Mouse (Mus musculus) activated CD4-positive, CD25-positive, alpha-beta regulatory T cell, adult 4 months (primary cell): ENCODE data around the gene Ift122. TPM values are rescaled to one million over a fixed set of nuclear protein-coding genes. Genes with fewer than 3 reads are reported as not detected.

ENCODE experiments used
- ATAC-seq: one replicate; pipeline ENCODE4 v1.8.0; 2017
- polyA plus RNA-seq, 2 experiments: library from polyadenylated mRNA; unstranded; fragments of 100-300 nt; shearing (Covaris generic); gene quantifications; one replicate each; pipeline ENCODE4 v1.2.1; 2017

The Ift122 gene
- polyA plus RNA-seq, 2 experiments from 2014 or later = 2.3 to 2.7 TPM

DNA sequence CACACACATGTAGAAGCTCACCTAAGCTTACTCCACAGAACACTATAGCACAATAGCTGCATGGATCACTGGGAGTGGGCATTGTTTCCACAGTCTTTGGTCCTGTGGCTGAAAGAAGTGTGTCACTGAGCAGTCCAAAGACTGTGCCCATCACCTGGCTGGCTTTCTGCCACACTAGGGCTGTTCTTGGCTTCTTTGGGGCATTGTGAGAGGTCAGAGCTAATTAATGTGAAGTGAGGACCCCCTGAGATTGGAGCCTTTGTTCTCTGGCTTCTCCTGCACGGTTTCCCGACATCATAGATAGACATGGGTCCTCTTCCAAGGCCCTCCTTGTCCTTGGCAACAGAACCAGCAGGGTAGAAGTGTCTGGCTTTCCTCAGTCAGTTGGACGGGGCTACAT, 39.1 kb downstream of the Ift122 start:
- ATAC-seq = no peak

DNA sequence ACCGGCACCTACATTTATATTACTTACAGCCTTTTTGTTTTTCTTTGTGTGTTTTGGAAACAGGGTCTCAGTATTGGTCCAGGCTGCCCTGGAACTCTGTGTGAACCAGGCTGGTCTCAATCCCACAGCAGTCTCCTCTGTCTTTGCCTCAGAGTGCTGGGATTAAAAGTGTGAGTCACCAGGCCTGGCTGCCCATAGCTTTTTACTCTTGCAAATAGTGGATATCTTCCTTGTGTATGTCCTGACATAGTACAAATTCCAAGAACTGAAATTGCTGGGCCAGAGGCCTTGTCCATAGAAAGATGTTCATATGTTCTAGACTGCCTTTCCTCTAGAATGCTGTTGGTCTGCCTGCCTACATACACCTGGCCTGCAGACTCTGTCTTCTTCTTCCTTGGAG, 43.1 kb downstream of the Ift122 start:
- no peak for ATAC-seq

- ATAC-seq = no peak
Measured at GRCm38 (mm10) chr6:115897117-115897516, 43.8 kb downstream of the Ift122 start.

DNA sequence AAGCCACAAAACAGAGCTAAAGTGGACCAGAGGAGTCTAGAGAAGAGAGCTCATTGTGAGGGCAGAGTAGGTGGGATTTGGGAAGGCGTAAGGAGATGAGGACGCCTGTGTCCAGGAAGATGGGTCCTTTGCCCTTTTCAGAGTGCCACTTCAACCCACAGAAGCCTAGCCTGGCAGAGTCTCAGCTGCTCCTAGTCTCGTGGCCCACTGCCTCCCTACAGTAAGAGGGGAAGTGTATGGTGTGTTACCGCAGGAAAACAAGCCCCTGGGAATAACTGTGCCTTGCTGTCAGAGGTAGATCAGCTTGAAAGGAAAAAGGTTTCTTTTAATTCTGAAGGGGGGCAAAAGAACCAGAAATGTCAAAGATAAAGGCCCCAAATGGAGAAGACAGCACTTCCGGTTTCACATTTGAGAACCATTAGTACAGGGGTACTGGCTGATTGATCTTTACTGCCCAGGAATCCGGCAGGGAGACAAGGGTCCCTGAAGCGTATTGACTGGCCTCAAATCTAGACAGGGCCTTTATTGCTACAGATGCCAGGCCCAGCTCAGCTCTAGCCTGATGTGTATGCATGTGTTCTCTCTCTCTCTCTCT, 44.8 kb downstream of the Ift122 start:
- peak; percentile 43 for ATAC-seq

- ATAC-seq = no peak
Measured at GRCm38 (mm10) chr6:115901062-115901461, 47.8 kb downstream of the Ift122 start.

- ATAC-seq = no peak
Measured at GRCm38 (mm10) chr6:115901489-115901931, 48.2 kb downstream of the Ift122 start.

GRCm38 (mm10) chr6:115902545-115902944, 49.3 kb downstream of the Ift122 start:
- ATAC-seq = no peak

GRCm38 (mm10) chr6:115905568-115905967, 52.3 kb downstream of the Ift122 start:
- no peak for ATAC-seq

DNA sequence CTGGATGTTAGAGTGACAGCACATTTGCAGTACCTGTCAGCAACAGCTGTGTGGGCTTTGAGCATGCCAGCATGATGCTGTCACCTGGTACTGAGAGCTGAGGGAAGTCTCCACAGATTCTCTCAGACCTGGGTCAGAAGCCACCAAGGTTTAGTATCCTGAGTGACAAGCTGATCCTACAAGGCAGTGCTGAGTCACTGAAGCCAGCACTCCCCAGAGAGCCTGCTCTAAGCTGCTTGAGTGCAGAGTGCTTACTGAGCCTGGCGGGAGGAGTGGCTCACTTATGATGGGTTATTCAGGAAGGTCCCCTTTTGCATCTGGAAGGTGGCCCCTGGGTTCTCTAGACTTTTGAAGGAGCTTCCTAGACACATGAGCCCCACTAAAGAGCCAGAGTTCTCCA, 53.2 kb downstream of the Ift122 start:
- no peak for ATAC-seq

GRCm38 (mm10) chr6:115906871-115907270, 53.6 kb downstream of the Ift122 start:
- ATAC-seq = no peak

DNA sequence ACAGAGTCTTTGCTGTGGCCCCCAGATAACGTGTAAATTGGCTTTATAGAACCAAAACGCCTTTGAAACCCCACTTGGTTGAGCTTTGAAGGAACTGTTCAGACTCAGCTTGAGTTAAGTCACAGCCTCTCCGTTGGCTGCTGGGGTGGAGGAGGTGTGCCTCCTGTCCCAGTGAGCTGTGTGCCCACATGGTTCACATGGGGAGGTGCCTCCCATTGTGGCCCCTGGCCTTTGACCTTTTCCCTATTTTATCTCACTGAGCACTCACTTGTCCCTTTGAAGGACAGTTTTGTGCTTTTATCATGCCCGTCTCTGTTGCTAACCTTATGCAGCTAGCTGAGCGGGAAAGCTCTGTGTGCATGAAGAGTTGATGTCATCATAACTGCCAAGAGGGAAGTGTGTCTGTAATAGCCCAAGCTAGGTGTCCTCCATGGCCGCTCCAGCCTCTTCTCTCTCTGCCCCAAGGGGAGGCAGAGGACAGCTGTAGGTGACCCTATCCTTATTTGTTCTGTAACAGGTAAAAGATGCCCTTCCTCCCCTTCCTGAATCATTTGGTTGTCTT, 55.2 kb downstream of the Ift122 start:
- ATAC-seq = no peak

- no peak for ATAC-seq
Measured at GRCm38 (mm10) chr6:115909052-115909451, 55.8 kb downstream of the Ift122 start.

GRCm38 (mm10) chr6:115909940-115910339, 56.7 kb downstream of the Ift122 start:
- no peak for ATAC-seq

DNA sequence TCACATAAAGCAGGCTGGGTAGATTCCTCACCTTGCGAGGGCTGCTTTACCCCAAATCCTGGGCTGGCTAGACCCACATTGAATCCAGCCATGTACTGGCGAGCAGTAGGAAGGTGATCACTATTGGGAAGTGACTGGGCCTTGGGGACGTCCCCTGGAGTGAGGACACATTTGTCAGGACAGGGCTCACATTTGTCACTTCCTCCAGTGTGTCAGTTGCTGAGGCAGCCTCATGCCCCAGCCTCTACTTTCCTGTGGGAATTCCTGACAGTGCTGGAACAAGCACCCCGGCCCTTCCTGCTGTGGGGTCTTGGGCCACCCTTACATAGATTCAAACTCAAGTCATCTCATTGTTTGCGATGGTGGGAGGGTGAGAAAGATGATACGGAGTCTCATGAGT, 58.5 kb downstream of the Ift122 start:
- no peak for ATAC-seq

DNA sequence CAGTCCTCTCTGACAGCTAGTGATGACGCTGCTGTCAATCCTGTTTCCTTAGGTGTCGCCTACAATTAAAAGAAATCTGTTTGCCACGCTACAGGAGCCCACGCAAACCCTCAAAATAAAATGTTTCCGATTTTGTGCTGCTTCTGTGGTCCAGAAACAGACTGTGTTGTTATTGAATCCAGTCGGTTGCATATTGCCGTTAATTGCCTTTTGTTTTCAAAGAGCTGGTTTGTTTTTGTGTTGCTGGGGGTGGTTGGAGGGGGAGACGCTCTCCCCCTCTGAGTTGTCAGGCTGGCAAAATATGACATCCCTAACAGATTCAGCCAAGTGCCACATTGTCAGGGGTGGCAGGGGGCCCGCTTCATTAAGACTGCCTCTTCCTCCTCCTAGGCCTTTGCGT, 60.2 kb downstream of the Ift122 start:
- ATAC-seq = no peak

DNA sequence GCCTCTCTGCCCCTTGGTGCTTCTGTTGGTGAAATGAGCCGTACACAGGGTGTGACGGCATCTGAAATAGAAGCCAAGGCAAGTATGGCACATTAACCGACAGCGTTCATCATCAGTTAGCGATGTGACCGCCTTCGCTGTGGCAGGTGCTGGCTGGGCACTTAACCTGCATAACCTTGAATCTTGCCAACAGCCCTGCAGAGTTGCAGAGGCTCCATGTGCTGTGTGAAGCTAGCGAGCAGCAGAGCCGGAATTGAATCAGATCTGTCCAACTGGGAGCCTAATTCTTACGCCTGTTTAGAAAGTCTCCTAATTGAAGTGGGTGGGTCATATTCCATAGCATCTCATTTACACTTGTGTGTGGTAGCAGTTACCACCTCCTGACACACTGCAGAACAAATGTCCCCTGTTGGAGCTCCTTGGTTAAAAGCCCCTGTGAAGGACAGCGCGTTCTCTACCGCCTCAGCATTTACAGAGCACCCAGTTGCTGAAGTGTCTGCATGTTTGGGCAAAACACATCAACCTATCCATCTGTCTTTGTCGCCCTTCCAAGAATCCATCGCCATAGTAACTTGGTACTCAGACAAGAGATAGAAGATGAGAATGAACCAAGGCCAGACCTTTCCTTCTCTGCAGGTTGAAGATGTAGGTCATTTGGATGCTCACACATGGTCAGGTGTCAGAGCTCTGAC, 61.4 kb downstream of the Ift122 start:
- ATAC-seq = no peak

- ATAC-seq = no peak
Measured at GRCm38 (mm10) chr6:115915601-115916445, 62.6 kb downstream of the Ift122 start.

- no peak for ATAC-seq
Measured at GRCm38 (mm10) chr6:115916611-115917010, 63.3 kb downstream of the Ift122 start.

GRCm38 (mm10) chr6:115918615-115919014, 65.3 kb downstream of the Ift122 start:
- no peak for ATAC-seq

DNA sequence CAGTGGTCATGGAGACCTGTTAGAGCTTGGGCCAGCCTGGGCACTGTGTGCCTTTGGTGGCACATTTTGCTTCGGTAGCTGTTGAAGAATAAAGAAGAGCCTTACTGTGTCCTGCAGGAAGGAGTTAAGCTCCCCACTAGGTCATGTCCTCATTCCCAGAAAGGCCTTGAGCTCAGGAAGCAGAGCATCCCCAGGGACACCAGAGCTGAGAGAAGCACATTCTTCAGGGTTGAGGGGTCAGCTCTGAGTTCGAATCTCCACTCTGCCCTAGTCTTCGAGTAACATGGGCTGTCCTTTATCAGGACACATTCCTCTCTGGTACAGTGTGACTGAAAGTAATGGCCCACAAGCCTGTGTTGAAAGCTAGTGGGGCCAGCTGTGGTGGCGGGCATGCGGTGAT, 66.6 kb downstream of the Ift122 start:
- no peak for ATAC-seq

DNA sequence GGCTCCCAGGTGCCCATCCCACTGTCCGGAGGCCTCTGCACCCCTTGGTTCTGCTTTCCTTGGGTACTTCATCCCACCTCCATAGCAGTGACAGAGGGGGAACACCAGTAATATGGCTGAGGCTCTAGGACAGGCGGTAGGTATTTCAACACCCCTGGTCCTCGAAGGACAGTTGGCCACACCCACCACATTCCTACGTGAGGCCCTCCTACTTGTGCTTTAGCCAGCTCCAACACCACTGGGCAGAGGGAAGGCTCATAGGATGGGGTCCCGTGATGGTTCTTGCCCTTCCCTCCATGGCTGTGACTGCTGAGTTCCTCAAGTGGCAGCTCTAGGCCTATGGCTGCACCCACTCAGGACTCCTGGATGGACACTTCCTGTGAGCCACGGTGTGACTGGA, 71.6 kb downstream of the Ift122 start:
- ATAC-seq = no peak

DNA sequence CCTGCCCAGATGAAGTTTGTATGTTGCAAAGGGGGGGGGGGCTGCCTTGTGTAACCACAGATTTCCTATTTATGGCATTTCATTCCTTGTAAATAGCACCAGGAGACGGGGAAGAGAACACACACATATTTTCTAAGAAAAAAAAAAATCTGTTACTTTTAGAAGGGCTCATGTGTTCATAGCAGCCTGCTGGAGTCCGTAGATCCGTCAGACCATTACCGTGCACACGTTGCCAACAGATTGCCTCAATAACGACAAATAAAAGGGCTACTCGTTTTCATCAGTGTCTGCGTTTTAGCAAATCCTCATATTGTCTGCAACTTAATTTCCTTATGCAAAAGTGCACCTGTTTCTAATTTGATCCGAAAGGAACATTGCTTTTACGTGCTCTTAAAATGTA, 73.1 kb downstream of the Ift122 start:
- no peak for ATAC-seq
